Mouse (Mus musculus): ENCODE measurements around the gene Mapt. TPM values are rescaled to one million over a fixed set of nuclear protein-coding genes. Genes with fewer than 3 reads are reported as not detected.
"Not testable (repeated sequence)": the region's sequence is repeated elsewhere in the genome, so short reads cannot be mapped to it uniquely, and the experiment has no call there.

Mapt gene
- polyA plus RNA-seq, 1 experiment from 2014 or later: 5.0 TPM

DNA sequence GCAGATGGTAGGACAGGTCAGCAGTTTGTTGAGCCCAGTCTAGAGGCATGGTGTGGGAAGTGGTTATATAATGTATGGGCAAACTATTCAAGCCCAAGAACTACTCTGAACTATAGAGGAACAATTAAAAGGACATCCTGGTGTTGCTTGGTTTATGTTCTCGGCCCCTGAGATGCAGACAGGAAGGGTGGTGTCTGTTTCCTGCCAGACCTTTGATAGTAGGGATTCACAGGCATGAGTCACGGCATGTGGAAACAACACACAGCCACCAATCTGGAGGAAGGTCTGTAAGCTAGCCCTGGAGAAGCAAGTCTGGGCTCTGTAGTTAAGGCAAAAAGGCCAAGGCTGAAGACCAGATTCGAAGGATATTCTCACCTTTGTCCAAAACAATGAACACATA is 27.9 kb upstream of the Mapt start:
- ATAC-seq (ENCODE audit: low FRiP score, low TSS enrichment): no peak
- no peaks in the 10 kb centered on the region for H3K36me3 ChIP-seq (ENCODE audit: control insufficient read depth, insufficient read depth, low read length)
- WGBS: 86% methylated on average over 3 of the region's 3 CpGs
- H3K27me3 ChIP-seq (ENCODE audit: control insufficient read depth, insufficient read depth, low read length): peaks cover 1% of the 10 kb centered on the region; the same call in 1 of the 2 replicates
- H3K4me1 ChIP-seq (ENCODE audit: control insufficient read depth, insufficient read depth, low read length): no peaks in the 10 kb centered on the region
- H3K4me2 ChIP-seq (replicated peaks; ENCODE audit: low read depth, low read length): no peak overlapping the region
- H3K9me3 ChIP-seq (ENCODE audit: control insufficient read depth, low read length): peaks cover 5% of the 10 kb centered on the region; the same call in 1 of the 2 replicates
- no peak overlapping the region for H3K4me3 ChIP-seq (ENCODE audit: low read length)
- H3K27ac ChIP-seq (ENCODE audit: low read depth, low read length): no peak overlapping the region
- no peak overlapping the region for H3K9ac ChIP-seq (ENCODE audit: low read depth, low read length)

DNA sequence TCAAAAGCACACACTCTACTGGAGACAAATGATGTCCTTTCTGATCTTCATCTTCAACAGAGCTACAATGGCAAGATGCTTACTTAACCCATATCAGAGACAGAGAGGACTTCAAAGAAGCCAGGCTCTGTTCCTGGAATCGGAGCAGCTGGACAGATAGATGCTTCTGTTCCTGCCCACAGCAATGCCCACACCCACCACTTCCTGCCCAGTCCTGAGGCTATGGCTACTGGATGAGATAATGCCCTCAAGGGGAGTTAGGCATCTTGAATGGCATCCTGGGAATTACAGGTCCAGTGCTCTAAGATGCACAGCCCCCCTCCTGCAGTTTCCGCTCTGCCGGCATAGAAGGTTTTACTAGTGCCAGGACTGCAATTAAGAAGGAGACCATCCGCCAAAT is 24.6 kb upstream of the Mapt start:
- H3K9me3 ChIP-seq (ENCODE audit: control insufficient read depth, low read length): peaks cover 5% of the 10 kb centered on the region; the same call in 1 of the 2 replicates
- no peak overlapping the region for H3K4me2 ChIP-seq (replicated peaks; ENCODE audit: low read depth, low read length)
- no peak for ATAC-seq (ENCODE audit: low FRiP score, low TSS enrichment)
- H3K4me3 ChIP-seq (ENCODE audit: low read length): no peak overlapping the region
- no peak overlapping the region for H3K9ac ChIP-seq (ENCODE audit: low read depth, low read length)
- H3K36me3 ChIP-seq (ENCODE audit: control insufficient read depth, insufficient read depth, low read length): no peaks in the 10 kb centered on the region
- 60% methylated on average over 4 of the region's 4 CpGs for WGBS
- no peaks in the 10 kb centered on the region for H3K4me1 ChIP-seq (ENCODE audit: control insufficient read depth, insufficient read depth, low read length)
- H3K27ac ChIP-seq (ENCODE audit: low read depth, low read length): no peak overlapping the region
- no peaks in the 10 kb centered on the region for H3K27me3 ChIP-seq (ENCODE audit: control insufficient read depth, insufficient read depth, low read length)

- 75% methylated on average over 3 of the region's 3 CpGs for WGBS
- Histone ChIP-seq H3K9me3 (ENCODE audit: control insufficient read depth, low read length) (no peaks in the 10 kb centered on the region), H3K36me3 (ENCODE audit: control insufficient read depth, insufficient read depth, low read length) (no peaks in the 10 kb centered on the region), H3K9ac (ENCODE audit: low read depth, low read length) (no peak overlapping the region), H3K4me2 (replicated peaks; ENCODE audit: low read depth, low read length) (no peak overlapping the region), H3K4me3 (ENCODE audit: low read length) (no peak overlapping the region), H3K27me3 (ENCODE audit: control insufficient read depth, insufficient read depth, low read length) (no peaks in the 10 kb centered on the region), H3K27ac (ENCODE audit: low read depth, low read length) (no peak overlapping the region), H3K4me1 (ENCODE audit: control insufficient read depth, insufficient read depth, low read length) (no peaks in the 10 kb centered on the region)
- no peak for ATAC-seq (ENCODE audit: low FRiP score, low TSS enrichment)
These were observed 22.1 kb upstream of the Mapt start for GRCm38 (mm10) chr11:104209041-104209440.

GRCm38 (mm10) chr11:104211251-104211650 is 19.9 kb upstream of the Mapt start:
- H3K9ac ChIP-seq (ENCODE audit: low read depth, low read length): no peak overlapping the region
- H3K4me1 ChIP-seq (ENCODE audit: control insufficient read depth, insufficient read depth, low read length): no peaks in the 10 kb centered on the region
- no peak overlapping the region for H3K4me2 ChIP-seq (replicated peaks; ENCODE audit: low read depth, low read length)
- 89% methylated on average over 6 of the region's 6 CpGs for WGBS
- H3K27ac ChIP-seq (ENCODE audit: low read depth, low read length): no peak overlapping the region
- H3K27me3 ChIP-seq (ENCODE audit: control insufficient read depth, insufficient read depth, low read length): no peaks in the 10 kb centered on the region
- no peaks in the 10 kb centered on the region for H3K9me3 ChIP-seq (ENCODE audit: control insufficient read depth, low read length)
- no peaks in the 10 kb centered on the region for H3K36me3 ChIP-seq (ENCODE audit: control insufficient read depth, insufficient read depth, low read length)
- H3K4me3 ChIP-seq (ENCODE audit: low read length): no peak overlapping the region
- no peak for ATAC-seq (ENCODE audit: low FRiP score, low TSS enrichment)

DNA sequence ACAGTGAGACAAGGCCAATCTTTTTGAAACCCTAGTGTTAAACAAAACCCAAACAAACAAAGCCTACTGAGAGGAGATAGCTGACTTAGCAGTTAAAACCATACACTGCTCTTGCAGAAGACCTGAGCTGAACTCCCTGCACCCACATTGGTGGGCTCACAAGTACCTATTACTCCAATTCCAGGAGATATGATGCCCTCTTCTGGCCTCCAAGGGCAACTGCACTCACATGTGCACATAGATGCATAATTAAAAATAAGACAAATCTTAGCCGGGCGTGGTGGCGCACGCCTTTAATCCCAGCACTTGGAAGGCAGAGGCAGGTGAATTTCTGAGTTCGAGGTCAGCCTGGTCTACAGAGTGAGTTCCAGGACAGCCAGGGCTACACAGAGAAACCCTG is 17.1 kb upstream of the Mapt start:
- H3K27me3 ChIP-seq (ENCODE audit: control insufficient read depth, insufficient read depth, low read length); H3K4me3 ChIP-seq (ENCODE audit: low read length); H3K27ac ChIP-seq (ENCODE audit: low read depth, low read length); H3K36me3 ChIP-seq (ENCODE audit: control insufficient read depth, insufficient read depth, low read length); H3K9ac ChIP-seq (ENCODE audit: low read depth, low read length); H3K9me3 ChIP-seq (ENCODE audit: control insufficient read depth, low read length); H3K4me1 ChIP-seq (ENCODE audit: control insufficient read depth, insufficient read depth, low read length); H3K4me2 ChIP-seq (replicated peaks; ENCODE audit: low read depth, low read length); ATAC-seq (ENCODE audit: low FRiP score, low TSS enrichment): not testable (repeated sequence)
- 94% methylated on average over 5 of the region's 5 CpGs for WGBS

- Histone ChIP-seq H3K27me3 (ENCODE audit: control insufficient read depth, insufficient read depth, low read length) (no peaks in the 10 kb centered on the region), H3K4me2 (replicated peaks; ENCODE audit: low read depth, low read length) (no peak overlapping the region), H3K36me3 (ENCODE audit: control insufficient read depth, insufficient read depth, low read length) (no peaks in the 10 kb centered on the region), H3K4me1 (ENCODE audit: control insufficient read depth, insufficient read depth, low read length) (no peaks in the 10 kb centered on the region), H3K27ac (ENCODE audit: low read depth, low read length) (no peak overlapping the region), H3K9me3 (ENCODE audit: control insufficient read depth, low read length) (no peaks in the 10 kb centered on the region), H3K4me3 (ENCODE audit: low read length) (no peak overlapping the region), H3K9ac (ENCODE audit: low read depth, low read length) (no peak overlapping the region)
- ATAC-seq (ENCODE audit: low FRiP score, low TSS enrichment): no peak
- 84% methylated on average over 3 of the region's 3 CpGs for WGBS
These were observed 13.1 kb upstream of the Mapt start for GRCm38 (mm10) chr11:104218075-104218474.

GRCm38 (mm10) chr11:104220291-104220690 is 10.9 kb upstream of the Mapt start:
- Histone ChIP-seq H3K9me3 (ENCODE audit: control insufficient read depth, low read length) (no peaks in the 10 kb centered on the region), H3K4me3 (ENCODE audit: low read length) (no peak overlapping the region), H3K9ac (ENCODE audit: low read depth, low read length) (no peak overlapping the region), H3K4me2 (replicated peaks; ENCODE audit: low read depth, low read length) (no peak overlapping the region), H3K27me3 (ENCODE audit: control insufficient read depth, insufficient read depth, low read length) (no peaks in the 10 kb centered on the region), H3K27ac (ENCODE audit: low read depth, low read length) (no peak overlapping the region), H3K4me1 (ENCODE audit: control insufficient read depth, insufficient read depth, low read length) (no peaks in the 10 kb centered on the region), H3K36me3 (ENCODE audit: control insufficient read depth, insufficient read depth, low read length) (no peaks in the 10 kb centered on the region)
- WGBS: 83% methylated on average over 4 of the region's 4 CpGs
- no peak for ATAC-seq (ENCODE audit: low FRiP score, low TSS enrichment)

GRCm38 (mm10) chr11:104221751-104222150 is 9.4 kb upstream of the Mapt start:
- 83% methylated on average over 5 of the region's 5 CpGs for WGBS
- no peaks in the 10 kb centered on the region for H3K9me3 ChIP-seq (ENCODE audit: control insufficient read depth, low read length)
- no peaks in the 10 kb centered on the region for H3K36me3 ChIP-seq (ENCODE audit: control insufficient read depth, insufficient read depth, low read length)
- H3K27me3 ChIP-seq (ENCODE audit: control insufficient read depth, insufficient read depth, low read length): no peaks in the 10 kb centered on the region
- ATAC-seq (ENCODE audit: low FRiP score, low TSS enrichment): no peak
- no peaks in the 10 kb centered on the region for H3K4me1 ChIP-seq (ENCODE audit: control insufficient read depth, insufficient read depth, low read length)
- no peak overlapping the region for H3K4me2 ChIP-seq (replicated peaks; ENCODE audit: low read depth, low read length)
- H3K27ac ChIP-seq (ENCODE audit: low read depth, low read length): no peak overlapping the region
- H3K4me3 ChIP-seq (ENCODE audit: low read length): no peak overlapping the region
- no peak overlapping the region for H3K9ac ChIP-seq (ENCODE audit: low read depth, low read length)

DNA sequence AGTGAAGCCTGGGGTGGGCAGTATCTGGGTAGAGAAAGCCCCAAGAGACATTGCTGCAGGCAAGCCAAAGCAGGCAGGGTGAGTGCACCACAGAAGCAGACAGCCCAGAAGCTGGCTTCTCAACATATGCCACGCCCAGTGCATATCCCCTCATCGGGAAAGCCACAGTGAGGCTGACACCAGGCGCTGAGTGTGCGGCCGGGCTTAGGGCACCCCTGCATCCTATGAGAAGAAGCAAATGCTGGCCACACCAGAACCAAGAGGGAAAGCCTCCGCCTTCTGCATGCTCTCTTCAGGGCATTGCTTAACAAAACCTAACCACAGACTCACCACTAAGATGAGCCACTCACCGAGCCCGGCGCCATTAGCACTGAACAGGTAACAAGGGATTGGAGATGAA is 7.9 kb upstream of the Mapt start:
- no peak for ATAC-seq (ENCODE audit: low FRiP score, low TSS enrichment)
- H3K9ac ChIP-seq (ENCODE audit: low read depth, low read length): no peak overlapping the region
- whole genome bisulfite sequencing: 82% methylated on average over 9 of the region's 9 CpGs

GRCm38 (mm10) chr11:104229391-104229790 is 1.8 kb upstream of the Mapt start:
- no peak for ATAC-seq (ENCODE audit: low FRiP score, low TSS enrichment)
- no peak overlapping the region for H3K4me3 ChIP-seq (ENCODE audit: low read length)
- H3K4me2 ChIP-seq (replicated peaks; ENCODE audit: low read depth, low read length): no peak overlapping the region
- peaks cover 30% of the 10 kb centered on the region for H3K27me3 ChIP-seq (ENCODE audit: control insufficient read depth, insufficient read depth, low read length)
- H3K9me3 ChIP-seq (ENCODE audit: control insufficient read depth, low read length): no peaks in the 10 kb centered on the region
- no peak overlapping the region for H3K27ac ChIP-seq (ENCODE audit: low read depth, low read length)
- no peaks in the 10 kb centered on the region for H3K36me3 ChIP-seq (ENCODE audit: control insufficient read depth, insufficient read depth, low read length)
- H3K4me1 ChIP-seq (ENCODE audit: control insufficient read depth, insufficient read depth, low read length): peaks cover 17% of the 10 kb centered on the region
- H3K9ac ChIP-seq (ENCODE audit: low read depth, low read length): no peak overlapping the region
- whole genome bisulfite sequencing: 68% methylated on average over 4 of the region's 4 CpGs

More for the DNA sequence above, 7.9 kb upstream of the Mapt start:
- no peak overlapping the region for H3K4me3 ChIP-seq (ENCODE audit: low read length)
- no peaks in the 10 kb centered on the region for H3K4me1 ChIP-seq (ENCODE audit: control insufficient read depth, insufficient read depth, low read length)
- H3K36me3 ChIP-seq (ENCODE audit: control insufficient read depth, insufficient read depth, low read length): no peaks in the 10 kb centered on the region
- no peaks in the 10 kb centered on the region for H3K9me3 ChIP-seq (ENCODE audit: control insufficient read depth, low read length)
- no peak overlapping the region for H3K27ac ChIP-seq (ENCODE audit: low read depth, low read length)
- H3K4me2 ChIP-seq (replicated peaks; ENCODE audit: low read depth, low read length): no peak overlapping the region
- H3K27me3 ChIP-seq (ENCODE audit: control insufficient read depth, insufficient read depth, low read length): no peaks in the 10 kb centered on the region

Data from kidney, embryonic 14.5 days (tissue).